Mouse (Mus musculus): ENCODE results near the gene Tuba1b.

The Tuba1b gene

GRCm38 (mm10) chr15:98891907-98892606 is 42.3 kb downstream of the Tuba1b start:
- peak; percentile 75 for DNase-seq (ENCODE audit: low read depth, low spot score)

GRCm38 (mm10) chr15:98891198-98891742 is 43.1 kb downstream of the Tuba1b start:
- no peak for DNase-seq (ENCODE audit: low read depth, low spot score)

- no peak for DNase-seq (ENCODE audit: low read depth, low spot score)
Observed at GRCm38 (mm10) chr15:98887526-98887925, 46.8 kb downstream of the Tuba1b start.

GRCm38 (mm10) chr15:98886667-98887387 is 47.5 kb downstream of the Tuba1b start:
- DNase-seq (ENCODE audit: low read depth, low spot score), result no peak

- no peak for DNase-seq (ENCODE audit: low read depth, low spot score)
Observed at GRCm38 (mm10) chr15:98884106-98884505, 50.3 kb downstream of the Tuba1b start.

GRCm38 (mm10) chr15:98883661-98884060 is 50.7 kb downstream of the Tuba1b start:
- DNase-seq (ENCODE audit: low read depth, low spot score), result no peak

GRCm38 (mm10) chr15:98881656-98882008 is 52.7 kb downstream of the Tuba1b start:
- DNase-seq (ENCODE audit: low read depth, low spot score), result no peak
